Mouse (Mus musculus) limb, embryonic 15.5 days (tissue): Measurements from ENCODE around the gene Bclaf3. TPM values are rescaled to one million over a fixed set of nuclear protein-coding genes. Genes with fewer than 3 reads are reported as not detected.
A peak's percentile ranks its signal among the peaks of the same experiment; 100 is the strongest.
"Not testable (repeated sequence)": the region's sequence is repeated elsewhere in the genome, so short reads cannot be mapped to it uniquely, and the experiment has no call there.

Experiments used
- ATAC-seq: fragments of 200-750 bp; cut with Nextera tagmentation; 2 replicates; pipeline ENCODE4 v1.8.0; 2017; ENCODE audit warnings: low read depth, moderate TSS enrichment; ENCODE audit not compliant: insufficient number of reproducible peaks, low FRiP score, low TSS enrichment
- H3K27ac ChIP-seq: fragments of 300-500 bp; sonication (generic); 2 replicates; pipeline ENCODE4 v1.5.1; 2015; ENCODE audit warnings: moderate library complexity, mild to moderate bottlenecking, inconsistent platforms
- H3K27me3 ChIP-seq: fragments of 300-500 bp; sonication (generic); 2 replicates; pipeline ENCODE4 v1.6.1; 2015; ENCODE audit warnings: inconsistent platforms
- H3K36me3 ChIP-seq: fragments of 300-500 bp; sonication (generic); 2 replicates; pipeline ENCODE4 v1.6.1; 2015; ENCODE audit warnings: inconsistent platforms
- H3K4me1 ChIP-seq: fragments of 300-500 bp; sonication (generic); 2 replicates; pipeline ENCODE4 v1.6.1; 2015; ENCODE audit warnings: inconsistent platforms
- H3K4me2 ChIP-seq: fragments of 300-500 bp; sonication (generic); 2 replicates; pipeline ENCODE4 v1.6.1; 2015; ENCODE audit warnings: mild to moderate bottlenecking, inconsistent platforms
- H3K4me3 ChIP-seq: fragments of 300-500 bp; sonication (generic); 2 replicates; pipeline ENCODE4 v1.5.1; 2015; ENCODE audit warnings: mild to moderate bottlenecking, inconsistent platforms
- H3K9ac ChIP-seq: fragments of 300-500 bp; sonication (generic); 2 replicates; pipeline ENCODE4 v1.6.1; 2015; ENCODE audit warnings: inconsistent platforms
- H3K9me3 ChIP-seq: fragments of 300-500 bp; sonication (generic); 2 replicates; pipeline ENCODE4 v1.6.1; 2016; ENCODE audit warnings: inconsistent platforms
- WGBS: fragments of 180-500 bp; shearing (Covaris S2); methylation state at CpG from one replicate; pipeline ENCODE4 v1.1.7; 2015; 5-methylcytosine and 5-hydroxymethylcytosine counted together
- polyA plus RNA-seq: library from polyadenylated mRNA; unstranded; fragments of >200 nt; fragmentation: Nextera tagmentation; extraction: Ambion mirVana; gene quantifications from 2 replicates; pipeline ENCODE4 v1.2.1, GENCODE M21; 2015

Gene Bclaf3
- polyA plus RNA-seq, 1 experiment from 2014 or later, result 20.5 TPM

DNA sequence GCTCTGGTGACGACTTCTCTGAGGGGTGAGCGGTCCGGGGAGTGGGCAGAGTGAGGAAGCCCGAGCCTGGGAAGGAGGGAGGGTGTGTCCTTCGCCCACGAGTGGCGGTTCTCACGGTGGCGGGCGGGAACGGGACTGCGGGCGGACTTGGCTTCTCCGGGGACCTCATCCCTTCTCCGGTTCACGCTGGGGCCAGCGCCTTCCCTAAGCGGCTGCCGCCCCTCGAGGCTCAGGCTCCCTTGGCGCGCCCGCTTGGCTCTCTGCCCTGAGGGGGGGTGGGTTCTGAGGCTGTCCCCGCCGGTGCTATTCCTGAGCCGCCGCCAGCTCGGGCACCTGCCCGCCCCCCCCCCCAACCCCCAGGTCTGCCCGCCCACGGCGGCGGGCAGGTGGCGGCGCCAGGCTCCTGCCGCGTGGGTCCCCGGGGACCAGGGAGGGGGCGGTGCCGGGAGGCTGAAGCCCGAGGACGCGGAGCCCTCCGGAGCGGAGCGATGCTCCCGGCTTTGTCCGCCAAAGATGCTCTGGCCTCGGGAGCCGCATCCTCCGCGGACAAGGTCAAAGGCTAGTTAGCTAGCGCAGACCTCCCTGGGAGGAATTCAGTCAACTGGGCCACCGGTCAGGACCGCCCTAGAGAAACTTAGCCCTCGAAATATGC lies 6.4 kb downstream of the Bclaf3 start:
- 0 out of 2 replicates have a peak, but pooled peaks cover 2% of the 10 kb centered on the region for H3K27me3 ChIP-seq

DNA sequence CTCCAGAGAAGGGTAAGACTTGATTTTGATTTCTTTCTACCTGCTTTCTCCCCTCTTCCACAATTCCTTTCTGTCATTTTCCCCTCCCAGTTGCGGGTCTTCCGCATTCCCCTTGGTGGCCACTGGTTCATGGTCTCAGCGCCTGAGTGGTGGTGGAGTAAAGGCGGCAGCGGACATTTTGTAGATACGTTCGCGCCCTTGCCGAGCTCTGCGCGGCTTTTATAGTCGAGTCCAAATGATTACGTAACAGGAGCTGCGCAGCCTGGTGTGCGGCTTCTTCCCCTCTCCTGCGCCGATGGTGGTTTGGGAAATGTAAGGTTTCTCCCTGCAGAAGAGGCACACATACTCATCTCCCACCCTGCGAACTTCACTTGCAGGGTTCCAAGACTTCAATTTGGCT lies 15.4 kb downstream of the Bclaf3 start:
- no peaks in the 10 kb centered on the region for H3K27me3 ChIP-seq
- H3K9ac ChIP-seq, result no peak overlapping the region
- WGBS, result 89% methylated on average over 18 of the region's 18 CpGs
- no peaks in the 10 kb centered on the region for H3K9me3 ChIP-seq
- ATAC-seq, result no peak
- H3K4me2 ChIP-seq, result no peak overlapping the region
- no peak overlapping the region for H3K4me3 ChIP-seq
- H3K27ac ChIP-seq, result no peak overlapping the region
- H3K36me3 ChIP-seq, result peaks cover 4% of the 10 kb centered on the region; the same call in 1 of the 2 replicates
- no peaks in the 10 kb centered on the region for H3K4me1 ChIP-seq

More for the DNA sequence above, 6.4 kb downstream of the Bclaf3 start:
- no peaks in the 10 kb centered on the region for H3K9me3 ChIP-seq
- peak overlapping the region; percentile 52 for H3K4me2 ChIP-seq
- no peaks in the 10 kb centered on the region for H3K4me1 ChIP-seq
- 30% methylated on average over 29 of the region's 56 CpGs for WGBS
- H3K36me3 ChIP-seq, result no peaks in the 10 kb centered on the region
- H3K27ac ChIP-seq, result peak overlapping the region; percentile 81
- H3K4me3 ChIP-seq, result peak overlapping the region; percentile 60
- H3K9ac ChIP-seq, result peak overlapping the region; percentile 39
- no peak for ATAC-seq

DNA sequence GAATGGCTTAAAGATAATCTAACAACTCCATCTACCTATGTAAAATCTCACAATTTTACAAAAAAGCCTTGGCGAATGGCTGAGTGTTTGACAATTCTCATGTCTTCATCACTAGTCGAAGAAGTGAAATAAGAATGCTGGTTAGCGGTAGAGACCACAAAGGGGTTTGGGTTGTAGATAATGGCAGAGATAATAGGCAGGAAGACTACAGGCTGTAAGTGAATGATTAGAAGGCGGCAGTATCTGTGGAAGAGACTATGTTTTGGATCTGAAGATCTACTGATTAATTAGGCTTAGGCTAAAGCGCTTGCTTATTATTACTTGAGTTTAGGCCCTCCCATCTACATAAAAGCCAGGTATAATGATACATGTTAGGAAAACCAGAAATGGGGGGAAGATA lies 20.6 kb downstream of the Bclaf3 start:
- Histone ChIP-seq H3K36me3 (0 out of 2 replicates have a peak, but pooled peaks cover 5% of the 10 kb centered on the region), H3K9ac (no peak overlapping the region), H3K4me2 (no peak overlapping the region), H3K27ac (no peak overlapping the region), H3K27me3 (no peaks in the 10 kb centered on the region), H3K4me1 (no peaks in the 10 kb centered on the region), H3K4me3 (no peak overlapping the region), H3K9me3 (no peaks in the 10 kb centered on the region)
- WGBS, result 86% methylated on average over 5 of the region's 5 CpGs
- ATAC-seq, result no peak

DNA sequence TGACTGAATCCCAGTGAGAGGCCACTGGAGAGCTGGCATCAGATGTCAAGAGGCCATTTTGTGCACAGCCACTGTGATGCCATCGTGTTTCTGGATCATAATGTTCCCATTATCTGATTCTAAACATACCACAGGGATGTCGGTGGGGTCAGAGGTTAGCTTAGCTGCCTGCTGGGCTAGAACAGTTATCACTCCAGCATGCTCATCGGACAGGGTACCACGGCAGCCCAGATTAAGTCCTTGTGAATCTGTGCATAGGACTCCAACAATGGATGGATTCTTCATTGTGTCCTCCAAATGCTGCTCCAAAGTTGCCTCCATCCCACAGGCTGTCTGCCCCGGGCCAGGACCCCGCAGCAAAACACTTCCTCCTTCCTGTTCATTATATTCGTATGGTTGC lies 58.2 kb downstream of the Bclaf3 start:
- H3K4me2 ChIP-seq, H3K4me3 ChIP-seq, ATAC-seq, H3K4me1 ChIP-seq, H3K36me3 ChIP-seq, H3K9me3 ChIP-seq, H3K27me3 ChIP-seq, H3K27ac ChIP-seq, H3K9ac ChIP-seq: not testable (repeated sequence)
- 82% methylated on average over 7 of the region's 7 CpGs for WGBS

DNA sequence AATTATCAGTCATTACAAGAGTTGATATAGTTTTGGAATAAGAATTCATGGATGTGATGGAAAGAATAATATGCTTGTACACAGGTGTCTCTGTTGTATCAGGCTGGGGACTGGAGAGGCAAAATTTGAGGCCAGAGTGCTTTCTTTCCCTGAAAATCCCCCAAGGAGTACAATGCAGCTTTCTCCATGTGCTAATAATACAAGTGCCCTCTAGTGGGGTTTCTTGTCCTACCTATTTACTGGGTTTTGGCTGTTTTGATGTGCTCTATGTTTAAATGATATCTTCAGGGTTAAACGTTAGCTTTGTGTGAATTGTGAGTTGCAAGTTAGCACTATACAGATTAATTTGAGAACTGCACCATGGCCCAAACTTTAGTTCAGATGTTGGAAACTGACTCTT lies 65.1 kb downstream of the Bclaf3 start:
- H3K4me1 ChIP-seq, result no peaks in the 10 kb centered on the region
- WGBS, result 57% methylated on average over 1 of the region's 1 CpGs
- no peak overlapping the region for H3K4me2 ChIP-seq
- H3K27ac ChIP-seq, result no peak overlapping the region
- no peak overlapping the region for H3K9ac ChIP-seq
- H3K36me3 ChIP-seq, result no peaks in the 10 kb centered on the region
- no peak for ATAC-seq
- H3K4me3 ChIP-seq, result no peak overlapping the region
- no peaks in the 10 kb centered on the region for H3K9me3 ChIP-seq
- peaks cover 5% of the 10 kb centered on the region; the same call in 1 of the 2 replicates for H3K27me3 ChIP-seq

DNA sequence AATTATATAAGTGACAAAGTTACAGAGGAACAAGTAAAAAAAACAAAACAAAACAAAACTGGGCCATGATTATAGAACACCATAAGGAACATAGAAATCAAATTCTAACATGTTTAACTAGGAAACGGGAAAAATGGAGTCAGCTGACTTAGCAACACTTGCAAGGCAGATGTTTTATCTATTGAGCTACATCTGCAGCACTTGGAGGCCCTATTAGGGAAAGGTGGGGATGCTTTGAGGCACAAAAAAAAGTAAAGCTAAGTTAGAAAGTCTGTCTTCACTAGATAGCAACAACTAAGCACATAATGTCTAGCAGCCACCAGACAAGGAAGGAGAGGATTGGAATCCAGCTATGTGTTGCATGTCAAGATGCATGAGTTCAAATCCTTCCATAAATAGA lies 71.0 kb downstream of the Bclaf3 start:
- Histone ChIP-seq H3K4me2 (no peak overlapping the region), H3K36me3 (no peaks in the 10 kb centered on the region), H3K9ac (no peak overlapping the region), H3K4me1 (no peaks in the 10 kb centered on the region), H3K27ac (no peak overlapping the region), H3K9me3 (no peaks in the 10 kb centered on the region), H3K27me3 (peaks cover 5% of the 10 kb centered on the region; the same call in 1 of the 2 replicates), H3K4me3 (no peak overlapping the region)
- WGBS, result 65% methylated on average over 1 of the region's 1 CpGs
- no peak for ATAC-seq

DNA sequence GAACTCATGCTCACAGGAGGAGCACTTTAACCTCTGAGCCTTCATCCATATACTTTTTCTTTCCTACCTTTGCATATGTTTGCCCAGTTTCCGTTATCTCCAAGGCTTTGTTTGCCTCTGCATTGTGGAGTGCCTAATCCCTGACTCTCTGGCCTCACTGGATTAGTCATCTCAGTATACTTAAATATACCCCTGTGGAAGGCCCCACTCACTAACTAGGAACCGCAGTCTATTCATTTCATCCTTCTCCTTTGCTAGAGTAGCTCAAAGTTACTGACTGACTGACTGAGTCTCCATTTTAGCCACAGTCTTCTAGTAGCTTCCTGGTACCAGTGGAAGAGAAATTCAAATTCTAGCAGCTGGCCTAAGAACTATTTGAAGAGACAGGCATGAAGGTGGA lies 78.3 kb downstream of the Bclaf3 start:
- Histone ChIP-seq H3K36me3 (no peaks in the 10 kb centered on the region), H3K27ac (no peak overlapping the region), H3K27me3 (peaks cover 5% of the 10 kb centered on the region; the same call in 1 of the 2 replicates), H3K9ac (no peak overlapping the region), H3K4me2 (no peak overlapping the region), H3K9me3 (no peaks in the 10 kb centered on the region), H3K4me1 (no peaks in the 10 kb centered on the region), H3K4me3 (no peak overlapping the region)
- 80% methylated on average over 2 of the region's 2 CpGs for WGBS
- ATAC-seq, result no peak

DNA sequence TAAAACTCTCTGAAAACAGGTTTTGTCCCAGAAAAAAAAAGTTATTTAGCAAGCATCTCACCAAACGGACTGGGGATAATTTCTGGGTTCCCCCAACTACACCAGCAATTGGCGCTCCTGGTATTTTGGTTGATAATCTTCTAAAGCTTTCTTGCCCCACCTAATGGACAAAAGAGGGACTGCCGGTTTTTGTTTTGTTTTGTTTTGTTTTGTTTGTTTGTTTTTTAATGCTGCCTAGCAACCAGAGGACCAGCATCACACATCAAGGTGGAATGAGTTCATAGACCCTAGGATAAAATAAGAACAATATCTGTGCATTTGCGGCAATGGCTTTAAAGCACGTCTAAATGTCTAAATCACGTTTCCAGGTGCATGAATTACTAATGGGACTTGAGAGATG lies 80.4 kb downstream of the Bclaf3 start:
- Histone ChIP-seq H3K4me3 (no peak overlapping the region), H3K36me3 (no peaks in the 10 kb centered on the region), H3K4me1 (no peaks in the 10 kb centered on the region), H3K9ac (no peak overlapping the region), H3K9me3 (no peaks in the 10 kb centered on the region), H3K27me3 (peaks cover 5% of the 10 kb centered on the region; the same call in 1 of the 2 replicates), H3K4me2 (no peak overlapping the region), H3K27ac (no peak overlapping the region)
- 35% methylated on average over 6 of the region's 6 CpGs for WGBS
- no peak for ATAC-seq

DNA sequence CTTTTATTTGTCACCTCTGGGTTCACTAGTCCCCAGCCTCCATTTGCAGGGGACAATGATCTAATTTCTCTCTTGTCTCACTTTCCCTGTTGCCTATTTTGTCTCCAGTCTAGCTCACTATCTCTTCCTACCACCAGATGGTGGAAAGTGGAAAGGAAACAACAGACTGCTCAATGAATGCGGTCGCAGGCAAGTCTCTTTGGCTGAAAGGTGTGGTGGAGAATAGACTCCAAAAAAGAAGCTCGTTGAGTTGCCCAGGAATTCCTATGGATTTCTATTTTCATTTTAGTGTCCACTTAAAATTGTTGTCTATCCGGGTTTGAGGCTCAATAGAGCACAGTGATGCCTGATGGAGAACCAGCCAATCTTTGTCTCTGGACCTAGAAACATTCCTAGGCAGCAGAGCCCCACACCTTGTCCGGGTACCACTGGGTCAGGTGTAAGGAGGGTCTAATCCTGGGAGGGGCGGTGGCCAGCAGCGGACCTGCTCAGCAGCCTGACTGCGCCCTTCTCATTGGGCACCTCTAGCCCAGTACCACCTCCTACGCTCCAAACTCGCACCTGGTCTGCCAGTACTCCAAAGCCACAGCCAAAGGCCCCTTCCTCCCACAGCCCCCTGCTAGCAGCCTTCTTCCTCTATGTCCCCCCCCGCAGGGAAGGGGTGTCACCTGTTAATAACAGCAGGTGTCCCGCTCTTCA lies 99.9 kb downstream of the Bclaf3 start:
- Histone ChIP-seq H3K9me3 (no peaks in the 10 kb centered on the region), H3K4me1 (peaks cover 6% of the 10 kb centered on the region; the same call in 1 of the 2 replicates), H3K4me2 (peak overlapping the region; percentile 65), H3K27ac (no peak overlapping the region), H3K36me3 (no peaks in the 10 kb centered on the region), H3K9ac (no peak overlapping the region), H3K4me3 (peak overlapping the region; percentile 59), H3K27me3 (peaks cover 10% of the 10 kb centered on the region; the same call in 1 of the 2 replicates)
- ATAC-seq, result no peak
- WGBS, result 28% methylated on average over 12 of the region's 12 CpGs

DNA sequence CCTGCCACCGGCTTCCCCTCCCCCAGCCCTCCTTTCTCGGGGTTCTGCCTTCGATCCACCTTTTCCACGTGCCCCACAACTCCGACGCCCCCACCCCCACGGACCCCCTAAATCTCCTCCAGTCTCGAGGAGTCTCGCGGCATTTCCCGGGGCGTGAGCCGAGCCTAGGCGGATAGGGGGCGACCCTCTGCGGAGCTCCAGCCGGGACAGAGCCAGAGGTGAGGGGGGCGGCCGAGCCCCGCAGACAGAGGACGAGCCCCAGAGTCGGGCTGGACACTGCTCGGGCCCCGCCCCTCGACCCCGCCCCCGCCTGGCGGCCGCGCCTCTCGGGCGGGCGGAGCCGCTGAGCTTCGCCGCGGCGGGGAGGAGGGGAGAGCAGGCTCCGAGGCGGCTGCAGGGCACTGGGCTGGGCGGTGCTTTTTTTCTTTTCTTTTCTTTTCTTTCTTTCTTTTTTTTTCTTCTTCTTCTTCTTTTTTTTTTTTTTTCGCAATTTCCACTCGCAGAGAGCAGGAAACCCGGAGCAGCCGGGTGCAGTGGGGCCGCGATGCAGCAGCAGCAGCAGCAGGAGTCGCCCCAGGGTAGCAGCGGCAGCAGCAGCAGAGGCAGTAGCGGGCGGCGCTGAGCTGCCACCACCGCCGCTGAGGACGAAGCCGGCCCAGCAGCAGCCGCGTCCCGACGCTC lies 100.6 kb downstream of the Bclaf3 start, which contains the start of gene Sh3kbp1:
Gene Sh3kbp1, plus strand, starts transcription at position 366 of the 681 bp plus-strand sequence.
- H3K9ac ChIP-seq, result peak within 1 kb of the TSS; percentile 57
- peak; percentile 79 for ATAC-seq
- peak within 1 kb of the TSS; percentile 65 for H3K4me2 ChIP-seq
- 19% methylated on average over 46 of the region's 60 CpGs for WGBS
- H3K36me3 ChIP-seq, result no peaks in the 10 kb centered on the region
- H3K27ac ChIP-seq, result peak within 1 kb of the TSS; percentile 76
- H3K4me1 ChIP-seq, result peaks cover 6% of the 10 kb centered on the region; the same call in 1 of the 2 replicates
- peak within 1 kb of the TSS; percentile 59 for H3K4me3 ChIP-seq
- no peaks in the 10 kb centered on the region for H3K9me3 ChIP-seq
- peaks cover 10% of the 10 kb centered on the region; the same call in 1 of the 2 replicates for H3K27me3 ChIP-seq

DNA sequence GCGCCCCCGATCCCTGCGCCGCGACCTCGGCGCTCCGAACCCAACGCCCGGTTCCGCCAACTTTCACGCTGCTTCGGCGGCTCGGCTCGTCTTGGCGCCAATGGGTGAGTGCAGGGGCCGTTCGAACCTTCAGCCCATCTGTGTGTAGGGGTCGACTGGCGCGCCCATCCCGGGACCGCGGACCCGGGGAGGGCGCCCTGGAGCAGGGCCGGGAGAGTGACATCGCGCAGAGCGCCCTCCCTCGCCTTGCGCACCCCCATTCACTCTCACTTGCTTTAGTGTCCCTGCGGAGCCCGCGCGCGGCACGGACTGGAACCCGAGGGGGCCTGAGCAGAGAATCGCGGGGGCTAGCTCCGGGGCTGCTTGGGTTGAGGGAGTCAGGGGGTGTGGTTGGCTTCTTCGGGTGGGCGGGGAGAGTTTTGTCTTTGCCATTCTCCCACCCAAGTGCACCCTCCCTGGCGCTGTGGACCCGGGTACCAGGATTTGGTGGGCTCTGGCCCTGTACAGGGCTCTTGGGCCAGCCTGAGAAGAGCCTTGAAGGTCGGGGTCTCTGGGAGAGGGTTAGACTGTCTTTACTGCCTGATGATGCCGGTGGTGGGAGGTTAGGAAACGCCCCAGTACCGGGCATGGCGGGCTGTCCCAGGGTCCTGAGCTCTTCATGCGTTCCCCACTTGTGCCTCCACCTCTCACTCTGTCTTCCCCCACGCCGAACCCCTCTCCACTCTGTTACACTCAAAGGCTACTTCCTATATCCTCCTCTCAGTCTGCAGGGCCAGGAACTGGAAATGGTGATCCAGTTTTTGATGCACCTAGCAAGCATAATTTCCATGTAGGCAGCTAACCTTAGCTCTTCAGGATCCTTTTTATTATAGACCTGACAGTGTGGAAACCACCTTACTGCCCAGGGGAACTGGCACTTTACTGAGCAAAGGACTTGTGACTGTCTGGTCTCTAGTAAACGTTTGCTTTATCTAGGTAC lies 101.4 kb downstream of the Bclaf3 start:
- Histone ChIP-seq H3K4me1 (peaks cover 6% of the 10 kb centered on the region; the same call in 1 of the 2 replicates), H3K27ac (peak overlapping the region; percentile 76), H3K36me3 (no peaks in the 10 kb centered on the region), H3K9ac (peak overlapping the region; percentile 57), H3K4me3 (peak overlapping the region; percentile 59), H3K27me3 (peaks cover 10% of the 10 kb centered on the region; the same call in 1 of the 2 replicates), H3K9me3 (no peaks in the 10 kb centered on the region), H3K4me2 (peak overlapping the region; percentile 65)
- WGBS, result 22% methylated on average over 56 of the region's 56 CpGs
- peak; percentile 62; the same call in 1 of the 2 replicates for ATAC-seq
